Mouse (Mus musculus): ENCODE results near the gene Fgfr2.

DNA sequence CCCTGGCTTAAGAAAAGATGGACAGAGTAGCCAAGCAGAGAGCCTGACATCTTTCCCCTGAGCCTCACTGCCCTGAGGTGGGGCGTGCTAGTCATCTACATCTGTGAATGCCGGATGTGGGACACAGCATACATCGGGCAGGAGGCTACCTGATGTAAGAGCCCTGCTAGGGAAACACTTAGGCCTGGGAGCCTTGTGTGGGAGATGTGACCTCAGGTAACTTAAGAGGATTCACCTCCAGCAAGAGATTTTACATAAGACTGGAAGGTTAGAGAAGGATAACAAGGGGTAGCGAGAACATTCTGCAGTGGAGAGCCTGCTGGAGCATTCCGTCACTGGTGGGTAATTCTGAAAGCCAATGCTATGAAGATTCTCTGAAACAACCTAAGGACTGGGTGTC is 876.1 kb downstream of the Fgfr2 start:
- no peak for TF ChIP-seq CTCF (IDR thresholded peaks at IDR 0.05; ENCODE audit: borderline replicate concordance, extremely low read depth, insufficient read depth, insufficient read length)
- TF ChIP-seq POLR2A (IDR thresholded peaks at IDR 0.05; ENCODE audit: borderline replicate concordance, extremely low read depth, insufficient read depth, insufficient read length, poor library complexity, severe bottlenecking), result no peak

Measured in brain, embryonic 14.5 days (tissue).